ENCODE assay signal across 8 mouse cellular contexts in the genomic region with DNA sequence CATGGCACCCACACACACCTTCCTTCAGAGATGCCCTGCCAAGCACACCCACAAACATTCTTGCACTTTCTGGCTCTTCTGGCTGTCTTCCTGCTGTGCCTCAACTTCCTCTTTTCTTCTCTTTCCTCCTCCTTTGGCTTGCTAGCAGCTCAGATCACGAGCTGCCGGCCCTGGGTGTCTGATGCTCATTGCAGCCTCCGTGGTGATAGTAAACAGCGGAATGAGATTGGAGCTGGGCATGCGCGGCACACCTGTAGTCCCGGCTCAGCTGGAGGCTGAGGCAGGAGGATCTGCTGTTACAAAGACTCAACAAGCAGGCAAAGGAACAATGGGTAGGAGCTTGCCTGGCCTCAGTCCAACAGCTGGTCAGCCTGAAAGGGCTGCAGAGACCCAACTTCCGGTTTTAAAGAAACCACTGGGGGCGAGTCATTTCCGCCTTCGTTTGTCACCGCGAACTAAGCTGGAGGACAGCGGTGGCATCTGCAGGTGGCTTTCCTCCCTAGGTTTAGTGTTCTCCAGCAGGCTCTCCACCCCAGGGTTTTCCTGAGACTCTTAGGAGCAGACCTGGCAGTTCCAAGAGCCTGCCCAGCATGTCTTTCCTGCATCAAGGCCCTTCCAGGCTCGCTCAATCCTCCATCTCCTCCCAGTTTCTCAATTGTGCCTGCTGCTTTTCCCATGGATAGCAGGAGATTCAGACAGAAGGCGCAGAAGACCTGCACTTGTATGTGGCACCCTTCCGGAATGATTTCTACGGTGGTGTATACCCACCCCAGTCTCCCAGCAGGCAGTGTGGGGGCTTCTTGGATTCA. TPM values are rescaled to one million over a fixed set of nuclear protein-coding genes. Genes with fewer than 3 reads are reported as not detected.
A peak's percentile ranks its signal among the peaks of the same experiment; 100 is the strongest.
DNase-seq lines count a peak whose midpoint lies in the region; ATAC-seq and TF ChIP-seq lines count a peak whose summit lies in the region.

No protein-coding gene starts in this region.

- 68% methylated on average over 18 of the region's 18 CpGs for WGBS in midbrain, embryonic 10.5 days
- WGBS in midbrain, embryonic 11.5 days = 71% methylated on average over 18 of the region's 18 CpGs
- 53% methylated on average over 18 of the region's 18 CpGs for WGBS in heart, embryonic 12.5 days
- 64% methylated on average over 18 of the region's 18 CpGs for WGBS in kidney, embryonic 14.5 days
- WGBS in spleen, adult 2 months = 3% methylated on average over 18 of the region's 18 CpGs

- ATAC-seq in midbrain, embryonic 11.5 days (ENCODE audit: low FRiP score) = no peak
- ATAC-seq in heart, embryonic 12.5 days (ENCODE audit: insufficient number of reproducible peaks, low FRiP score) = no peak
- no peak for ATAC-seq in kidney, embryonic 14.5 days (ENCODE audit: low FRiP score, low TSS enrichment)

- no peaks in the 10 kb centered on the region for H3K9me3 ChIP-seq in midbrain, embryonic 10.5 days (replicated peaks)
- H3K9me3 ChIP-seq in midbrain, embryonic 11.5 days (ENCODE audit: control insufficient read depth, low read length) = no peaks in the 10 kb centered on the region
- no peaks in the 10 kb centered on the region for H3K9me3 ChIP-seq in heart, embryonic 12.5 days (replicated peaks)
- H3K9me3 ChIP-seq in kidney, embryonic 14.5 days (ENCODE audit: control insufficient read depth, low read length) = no peaks in the 10 kb centered on the region

- no peaks in the 10 kb centered on the region for H3K27me3 ChIP-seq in midbrain, embryonic 10.5 days (ENCODE audit: low read depth, poor library complexity, severe bottlenecking)
- no peaks in the 10 kb centered on the region for H3K27me3 ChIP-seq in midbrain, embryonic 11.5 days (ENCODE audit: control insufficient read depth, insufficient read depth, low read length)
- H3K27me3 ChIP-seq in heart, embryonic 12.5 days (replicated peaks) = no peaks in the 10 kb centered on the region
- H3K27me3 ChIP-seq in kidney, embryonic 14.5 days (ENCODE audit: control insufficient read depth, insufficient read depth, low read length) = no peaks in the 10 kb centered on the region
- no peaks in the 10 kb centered on the region for H3K27me3 ChIP-seq in spleen, adult 2 months (ENCODE audit: control insufficient read depth, insufficient read depth, low read length)

- 0 out of 2 replicates have a peak overlapping the region, but pooled peaks have one; percentile 3 for H3K4me3 ChIP-seq in midbrain, embryonic 10.5 days
- H3K4me3 ChIP-seq in midbrain, embryonic 11.5 days (ENCODE audit: low read depth, low read length) = no peak overlapping the region
- H3K4me3 ChIP-seq in heart, embryonic 12.5 days = peak overlapping the region; percentile 2; the same call in 1 of the 2 replicates
- H3K4me3 ChIP-seq in kidney, embryonic 14.5 days (ENCODE audit: low read length) = no peak overlapping the region
- peak overlapping the region; percentile 69 for H3K4me3 ChIP-seq in spleen, adult 2 months (ENCODE audit: extremely low read depth, insufficient read depth, insufficient read length)

- no peak for DNase-seq in midbrain, embryonic 10.5 days (ENCODE audit: low spot score)
- DNase-seq in midbrain, embryonic 11.5 days (ENCODE audit: low spot score, missing footprints) = no peak
- DNase-seq in brain, adult 2 months (ENCODE audit: low read depth, low spot score) = peak; percentile 39
- DNase-seq in lung, postnatal 14 days = peak; percentile 74
- peak; percentile 78 to 81 for DNase-seq in spleen, adult 2 months (ENCODE audit: low read depth in 1 of 2, low spot score in 2 of 2)
- DNase-seq in ovary, postnatal 14 days (ENCODE audit: low spot score) = no peak

- H3K36me3 ChIP-seq in midbrain, embryonic 10.5 days = peaks cover 19% of the 10 kb centered on the region
- H3K36me3 ChIP-seq in midbrain, embryonic 11.5 days (ENCODE audit: control insufficient read depth, insufficient read depth, low read length) = 0 out of 2 replicates have a peak, but pooled peaks cover 2% of the 10 kb centered on the region
- peaks cover 11% of the 10 kb centered on the region for H3K36me3 ChIP-seq in heart, embryonic 12.5 days
- peaks cover 19% of the 10 kb centered on the region for H3K36me3 ChIP-seq in kidney, embryonic 14.5 days (ENCODE audit: control insufficient read depth, insufficient read depth, low read length)
- H3K36me3 ChIP-seq in spleen, adult 2 months (ENCODE audit: control insufficient read depth, insufficient read depth, low read length) = peaks cover 21% of the 10 kb centered on the region

- peak; percentile 58 for TF ChIP-seq POLR2A in spleen, adult 2 months (IDR thresholded peaks at IDR 0.05; ENCODE audit: low read depth, low read length)

- no peak for TF ChIP-seq CTCF in spleen, adult 2 months (IDR thresholded peaks at IDR 0.05; ENCODE audit: extremely low read depth, insufficient read depth, insufficient read length, insufficient replicate concordance)

- H3K27ac ChIP-seq in midbrain, embryonic 10.5 days (replicated peaks) = peak overlapping the region; percentile 79
- no peak overlapping the region; the same call in 1 of the 2 replicates for H3K27ac ChIP-seq in midbrain, embryonic 11.5 days (ENCODE audit: low read depth, low read length)
- peak overlapping the region; percentile 76 for H3K27ac ChIP-seq in heart, embryonic 12.5 days (ENCODE audit: poor library complexity, severe bottlenecking)
- H3K27ac ChIP-seq in kidney, embryonic 14.5 days (ENCODE audit: low read depth, low read length) = peak overlapping the region; percentile 85
- peak overlapping the region; percentile 99 for H3K27ac ChIP-seq in spleen, adult 2 months (ENCODE audit: insufficient read depth, low read length)

- no peak overlapping the region for H3K9ac ChIP-seq in midbrain, embryonic 11.5 days (ENCODE audit: low read length)
- 0 out of 2 replicates have a peak overlapping the region, but pooled peaks have one; percentile 12 for H3K9ac ChIP-seq in heart, embryonic 12.5 days
- no peak overlapping the region; the same call in 1 of the 2 replicates for H3K9ac ChIP-seq in kidney, embryonic 14.5 days (ENCODE audit: low read depth, low read length)

- no peak overlapping the region for H3K4me2 ChIP-seq in midbrain, embryonic 11.5 days
- peak overlapping the region; percentile 46 for H3K4me2 ChIP-seq in heart, embryonic 12.5 days
- H3K4me2 ChIP-seq in kidney, embryonic 14.5 days (replicated peaks; ENCODE audit: low read depth, low read length) = no peak overlapping the region

- H3K4me1 ChIP-seq in midbrain, embryonic 10.5 days = peaks cover 59% of the 10 kb centered on the region
- H3K4me1 ChIP-seq in midbrain, embryonic 11.5 days (ENCODE audit: control insufficient read depth, insufficient read depth, low read length) = peaks cover 18% of the 10 kb centered on the region
- H3K4me1 ChIP-seq in heart, embryonic 12.5 days (replicated peaks) = peaks cover 48% of the 10 kb centered on the region
- peaks cover 37% of the 10 kb centered on the region for H3K4me1 ChIP-seq in kidney, embryonic 14.5 days (ENCODE audit: control insufficient read depth, insufficient read depth, low read length)
- H3K4me1 ChIP-seq in spleen, adult 2 months (ENCODE audit: control insufficient read depth, insufficient read depth, insufficient read length) = peaks cover 13% of the 10 kb centered on the region; the same call in 1 of the 2 replicates

RNA-seq across cellular contexts. Expression of a gene that starts 6.0 kb away (rescaled TPM):
- polyA plus RNA-seq in midbrain, embryonic 10.5 days (2016; fragmentation: Nextera tagmentation; extraction: Ambion mirVana) = 7.8 and 8.1 TPM in 2 replicates
- polyA plus RNA-seq in midbrain, embryonic 11.5 days (2014; fragmentation: Nextera tagmentation; extraction: Ambion mirVana) = 14.4 and 14.6 TPM in 2 replicates
- 10.3 and 10.5 TPM in 2 replicates for polyA plus RNA-seq in heart, embryonic 12.5 days (2016; fragmentation: Nextera tagmentation; extraction: Ambion mirVana)
- polyA plus RNA-seq in kidney, embryonic 14.5 days (2014; fragmentation: Nextera tagmentation; extraction: Ambion mirVana) = 22.5 and 24.3 TPM in 2 replicates
- polyA plus RNA-seq in spleen, adult 2 months (2012; rRNA removed) = 146 and 261 TPM in 2 replicates

Comparison
In these comparisons a context has a peak if more than half of its experiments do, and no peak if none do; other contexts are left out.
1. H3K4me3 ChIP-seq: peak in midbrain, embryonic 10.5 days (single experiment), heart, embryonic 12.5 days (single experiment) and spleen, adult 2 months (single experiment); none in midbrain, embryonic 11.5 days (single experiment) and kidney, embryonic 14.5 days (single experiment).
2. DNase-seq: peak in brain, adult 2 months (single experiment), lung, postnatal 14 days (single experiment) and spleen, adult 2 months (2 of 2); none in midbrain, embryonic 10.5 days (single experiment), midbrain, embryonic 11.5 days (single experiment) and ovary, postnatal 14 days (single experiment).